Mouse (Mus musculus): ENCODE results near the gene Wnk2.

Wnk2 gene

GRCm38 (mm10) chr13:49178839-49179585 lies 31.2 kb upstream of the Wnk2 start:
- DNase-seq (ENCODE audit: low read depth, low spot score) = no peak

DNA sequence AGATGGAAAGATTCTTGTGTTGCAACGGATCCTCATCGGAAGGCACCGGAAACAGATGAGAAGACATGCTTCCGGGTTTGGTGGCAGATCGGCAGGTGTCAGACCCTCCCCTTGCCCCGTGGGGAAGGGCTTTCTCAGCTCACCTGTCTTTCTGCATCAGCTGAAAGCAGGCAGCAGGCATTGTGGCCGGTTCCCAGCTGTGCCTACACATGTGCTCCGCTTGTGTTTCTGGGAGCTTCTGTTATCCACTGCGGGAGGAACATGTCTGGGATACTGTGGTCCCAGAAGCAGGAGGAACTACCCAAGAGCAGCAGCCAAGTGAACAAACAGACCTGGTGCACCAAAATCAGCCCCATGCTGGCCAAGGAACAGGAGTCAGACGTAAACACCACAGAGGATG lies 27.7 kb upstream of the Wnk2 start:
- DNase-seq (ENCODE audit: low read depth, low spot score) = no peak

DNA sequence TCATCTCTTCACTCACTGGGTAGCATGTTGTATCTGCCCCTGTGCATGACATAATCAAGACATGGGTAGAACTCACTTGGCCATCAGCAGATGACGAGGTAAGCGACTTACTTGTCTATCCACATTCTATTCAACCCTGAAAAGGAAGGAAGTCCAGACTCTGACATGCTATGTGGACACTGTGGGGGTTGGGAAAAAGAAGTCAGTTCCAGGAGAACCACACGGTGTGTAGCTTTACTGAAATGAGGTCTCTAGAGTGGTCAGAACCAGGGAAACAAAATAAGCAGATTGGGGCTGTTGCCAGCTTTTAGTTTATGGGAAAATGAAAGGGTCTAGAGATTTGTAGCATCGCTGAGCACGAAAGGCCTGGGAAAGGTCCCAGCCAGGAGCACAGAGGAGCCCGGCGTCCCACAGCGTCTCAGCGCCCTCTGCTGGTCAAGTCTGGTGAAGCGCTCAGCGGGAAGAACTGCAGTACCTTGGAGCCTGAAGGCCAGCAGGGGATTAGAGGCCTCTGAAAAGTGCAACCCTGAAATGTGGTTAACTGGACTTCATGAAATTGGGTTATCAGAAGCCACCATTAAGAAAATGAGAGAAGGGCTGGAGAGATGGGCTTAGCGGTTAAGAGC lies 25.3 kb upstream of the Wnk2 start:
- DNase-seq (ENCODE audit: low read depth, low spot score) = peak; percentile 83

DNA sequence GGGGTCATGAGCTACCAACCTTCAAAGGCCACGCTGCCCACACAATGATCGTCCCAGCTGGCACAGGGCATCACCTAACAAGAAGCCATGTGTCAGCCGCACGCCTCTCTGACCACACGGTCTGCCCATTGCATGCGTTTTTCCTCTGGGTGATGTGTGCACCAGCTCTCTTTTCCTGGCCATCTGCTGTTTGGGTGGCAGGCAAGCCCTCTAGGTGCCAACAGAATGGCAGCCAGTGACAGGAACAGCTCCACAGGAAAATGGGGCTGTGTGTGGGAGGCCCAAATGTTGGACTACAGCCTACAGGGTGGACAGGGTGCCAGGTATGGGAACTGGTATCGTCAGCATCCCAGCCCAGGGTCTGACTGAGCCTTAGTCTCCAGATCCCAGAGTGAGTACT lies 24.5 kb upstream of the Wnk2 start:
- DNase-seq (ENCODE audit: low read depth, low spot score) = no peak

GRCm38 (mm10) chr13:49171729-49172128 lies 23.9 kb upstream of the Wnk2 start:
- DNase-seq (ENCODE audit: low read depth, low spot score) = no peak

DNA sequence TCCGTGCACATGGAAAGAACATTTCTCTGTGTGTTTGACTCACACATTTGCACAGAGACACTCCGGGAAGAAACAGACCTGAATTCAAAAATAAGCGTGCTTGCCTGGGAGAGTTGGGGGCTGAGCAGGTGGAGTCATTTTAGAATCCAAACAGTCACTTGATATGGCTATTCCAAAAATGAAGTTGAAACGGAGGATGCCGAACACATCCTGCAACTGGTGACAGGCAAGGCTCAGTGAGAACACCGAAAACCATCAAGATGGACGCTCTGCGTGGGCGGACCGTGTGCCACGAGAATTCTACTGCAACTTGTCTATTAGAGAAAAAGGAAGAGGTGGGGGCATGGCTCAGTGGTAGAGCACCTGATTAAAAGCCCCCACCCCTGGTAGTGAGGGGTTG lies 22.8 kb upstream of the Wnk2 start:
- no peak for DNase-seq (ENCODE audit: low read depth, low spot score)

DNA sequence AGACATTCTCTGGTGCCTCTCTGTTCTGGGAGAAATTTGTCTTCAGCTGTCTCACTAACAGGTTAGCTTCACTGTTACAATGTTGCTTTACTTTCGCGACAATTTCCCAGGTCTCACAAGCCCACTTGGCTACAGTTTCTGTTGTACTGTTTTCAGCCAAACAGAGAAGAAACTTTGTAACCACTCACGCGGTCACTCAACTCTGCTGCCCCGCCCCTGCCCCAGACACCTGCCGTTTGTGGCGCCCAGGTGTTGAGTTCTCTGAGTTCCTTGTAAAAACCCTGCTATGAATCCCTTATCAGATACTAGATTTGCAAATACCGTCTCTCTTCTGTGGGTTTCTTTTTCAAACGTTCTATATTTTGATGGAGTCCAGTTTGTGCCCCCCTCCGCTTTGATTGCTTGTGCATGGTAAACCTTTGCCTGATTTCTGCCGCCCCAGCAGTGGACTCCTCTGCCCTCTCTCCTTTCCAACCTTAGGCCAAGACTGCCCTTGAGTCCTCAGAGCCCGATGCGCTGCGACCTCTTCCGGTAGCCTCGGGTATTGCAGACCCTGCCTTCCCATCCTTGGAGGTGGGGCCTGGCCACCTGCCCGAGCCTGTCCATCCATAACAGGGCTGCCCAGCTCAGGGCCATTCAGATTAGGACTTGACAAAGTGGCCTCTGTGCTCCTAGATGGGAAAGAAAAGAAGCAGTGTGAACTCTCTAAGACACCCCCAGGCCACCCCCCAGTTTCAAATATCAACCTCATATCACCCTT lies 21.8 kb upstream of the Wnk2 start:
- DNase-seq (ENCODE audit: low read depth, low spot score) = peak; percentile 70

DNA sequence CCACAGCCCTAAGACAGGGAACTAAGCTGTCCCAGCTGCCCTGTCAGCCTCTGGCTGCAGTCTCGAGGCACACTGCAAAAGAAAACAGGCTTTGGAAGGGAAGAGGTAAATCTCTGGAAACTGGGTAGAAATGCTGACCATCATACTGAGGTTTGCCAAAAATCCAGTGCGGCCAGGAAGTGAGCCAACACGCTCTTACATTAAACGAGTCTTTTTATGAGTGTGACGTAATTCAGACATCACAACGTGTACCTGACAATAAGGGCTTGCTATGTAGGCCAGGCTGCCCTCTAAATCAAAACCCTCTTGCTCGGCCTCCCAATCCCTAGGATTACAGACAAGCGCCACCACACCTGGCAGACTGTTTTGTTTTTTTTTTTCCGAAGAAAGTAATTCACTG lies 19.3 kb upstream of the Wnk2 start:
- DNase-seq (ENCODE audit: low read depth, low spot score) = no peak

DNA sequence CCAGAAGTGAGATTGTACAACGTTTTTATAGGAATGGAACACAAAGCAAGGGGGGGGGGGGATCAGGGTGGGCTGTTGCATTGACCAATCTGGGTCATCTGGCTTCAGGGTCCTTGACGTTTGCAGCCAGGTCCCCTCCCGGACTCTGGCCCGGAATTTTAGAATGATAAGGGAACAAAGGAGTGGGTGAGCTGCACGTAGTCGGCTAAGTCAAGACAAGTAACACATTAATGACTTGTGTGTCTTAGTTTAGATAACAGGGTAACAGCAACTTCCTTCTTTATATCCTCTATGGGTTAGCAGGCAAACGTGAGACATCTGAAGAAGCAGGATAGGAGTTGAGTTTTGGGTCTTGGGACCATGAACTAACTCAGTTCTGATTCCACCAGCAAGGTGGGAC lies 15.8 kb upstream of the Wnk2 start:
- DNase-seq (ENCODE audit: low read depth, low spot score) = no peak

DNA sequence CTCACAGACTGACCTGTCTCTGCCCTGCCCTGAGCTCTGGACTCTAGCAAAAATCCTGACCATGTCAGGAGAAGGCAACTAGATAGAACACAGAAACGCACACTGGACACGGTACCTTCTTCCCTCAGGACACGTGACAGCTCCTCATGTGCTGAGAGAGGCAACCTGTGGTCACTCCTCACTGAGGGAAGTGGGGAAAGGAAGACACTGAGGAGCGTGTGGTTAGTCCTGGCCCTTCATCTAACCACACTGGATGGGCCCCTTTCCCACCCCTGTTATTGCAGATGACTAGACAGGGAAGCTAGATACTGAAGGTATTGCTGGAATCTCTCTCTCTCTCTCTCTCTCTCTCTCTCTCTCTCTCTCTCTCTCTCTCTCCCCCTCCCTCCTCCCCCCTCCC lies 14.9 kb upstream of the Wnk2 start:
- DNase-seq (ENCODE audit: low read depth, low spot score) = no peak

DNA sequence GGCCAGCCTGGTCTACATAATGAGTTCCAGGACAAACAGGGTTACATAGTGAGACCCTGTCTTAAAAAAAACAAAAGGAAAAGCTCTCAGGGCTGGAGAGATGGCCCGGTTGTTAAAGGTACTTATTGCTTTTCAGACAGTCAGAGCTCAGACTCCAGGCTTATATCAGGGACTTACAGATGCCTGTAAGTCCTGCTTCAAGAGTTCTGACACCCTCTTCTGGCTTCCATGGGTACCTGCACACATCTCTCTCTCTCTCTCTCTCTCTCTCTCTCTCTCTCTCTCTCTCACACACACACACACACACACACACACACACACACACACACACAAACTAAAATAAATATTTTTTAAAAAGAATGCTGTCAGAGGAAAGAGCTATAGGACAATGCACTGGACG lies 13.4 kb upstream of the Wnk2 start:
- DNase-seq (ENCODE audit: low read depth, low spot score) = no peak

DNA sequence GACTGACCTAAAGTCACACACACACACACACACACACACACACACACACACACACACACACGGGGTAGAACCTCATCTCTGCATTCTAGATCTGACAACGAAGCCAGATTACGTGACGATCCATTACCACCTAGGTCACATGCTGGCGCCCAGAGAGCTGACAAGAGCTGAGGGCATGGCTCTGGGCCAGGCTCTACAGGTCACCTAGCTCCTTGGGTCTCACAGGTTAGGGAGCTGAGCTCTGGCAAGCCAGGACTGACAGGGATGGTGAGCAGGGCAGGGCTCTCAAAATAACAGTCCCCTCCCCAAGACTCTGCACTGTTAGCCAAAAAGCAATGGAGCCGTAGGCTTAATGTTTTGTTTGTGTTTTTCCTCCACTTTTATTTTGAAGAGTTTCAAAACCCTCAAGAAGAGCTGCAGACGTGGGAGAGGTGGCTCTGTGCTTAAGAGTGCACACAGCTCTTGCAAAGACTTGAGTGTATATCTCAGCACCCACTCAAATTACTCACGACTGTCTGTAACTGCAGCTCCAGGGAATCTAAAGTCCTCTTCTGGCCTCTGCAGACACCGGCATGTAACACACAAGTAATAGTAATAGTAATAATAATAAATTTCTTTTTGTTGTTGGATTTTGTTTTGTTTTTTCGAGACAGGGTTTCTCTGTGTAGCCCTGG lies 10.4 kb upstream of the Wnk2 start:
- DNase-seq (ENCODE audit: low read depth, low spot score) = no peak

DNA sequence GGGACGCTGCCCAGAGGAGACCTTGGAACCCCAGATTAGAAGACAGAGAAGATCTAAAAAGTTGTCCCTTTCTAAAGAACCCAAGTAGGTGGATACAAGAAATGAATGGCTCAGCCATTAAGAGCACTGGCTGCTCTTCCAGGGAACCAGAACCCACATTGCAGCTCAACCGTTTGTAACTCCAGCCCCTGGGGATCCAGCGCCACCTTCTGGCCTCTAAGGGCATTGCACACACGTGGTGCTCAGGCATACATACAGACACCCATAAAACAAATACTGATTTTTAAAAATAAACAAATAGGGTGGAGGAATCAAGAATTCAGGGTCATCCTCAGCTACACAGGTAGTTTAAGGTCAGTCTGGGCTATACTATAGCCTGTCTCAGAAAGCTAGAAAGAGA lies 8.8 kb upstream of the Wnk2 start:
- DNase-seq (ENCODE audit: low read depth, low spot score) = peak; percentile 63

- no peak for DNase-seq (ENCODE audit: low read depth, low spot score)
These were observed 6.8 kb upstream of the Wnk2 start for GRCm38 (mm10) chr13:49154621-49155020.

DNA sequence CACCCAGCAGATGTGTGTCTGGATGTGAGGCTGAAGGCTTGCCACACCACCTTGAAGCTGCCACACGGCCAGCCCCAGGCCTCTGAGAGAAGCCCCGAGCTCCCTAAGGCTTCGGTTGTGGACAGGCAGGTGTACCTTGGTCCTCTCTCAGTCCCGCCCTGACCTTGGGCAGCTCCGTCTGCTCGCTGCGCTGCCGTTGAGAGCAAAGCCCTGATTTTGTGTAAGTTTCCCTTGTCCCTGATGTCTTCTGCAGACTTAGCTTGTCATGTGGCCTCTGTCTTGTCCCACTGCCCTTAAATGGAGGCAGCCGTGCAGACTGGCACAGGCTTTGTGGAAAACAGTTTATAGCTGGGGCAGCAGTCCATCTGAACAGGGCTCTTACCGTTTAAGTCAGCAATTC lies 6.2 kb upstream of the Wnk2 start:
- DNase-seq (ENCODE audit: low read depth, low spot score) = no peak

DNA sequence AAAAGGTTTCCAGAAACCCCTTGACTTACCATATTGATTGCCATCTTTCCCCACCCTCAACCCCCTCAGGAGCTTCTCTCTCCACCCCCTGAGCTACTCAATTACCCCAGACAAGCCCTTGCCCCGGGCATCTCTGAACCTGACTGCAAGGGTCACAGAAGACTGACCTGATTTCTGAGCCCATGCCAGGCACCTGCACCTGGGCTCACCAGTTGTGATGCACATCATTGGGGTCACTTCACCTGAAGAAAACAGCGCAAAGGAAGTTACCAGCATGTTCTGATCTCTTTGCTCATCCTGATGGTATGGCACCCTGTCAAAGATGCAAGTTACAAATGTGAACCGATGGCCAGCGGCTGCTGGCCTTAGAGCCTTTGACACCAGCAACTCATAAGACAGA lies 873 bp upstream of the Wnk2 start:
- no peak for DNase-seq (ENCODE audit: low read depth, low spot score)

DNA sequence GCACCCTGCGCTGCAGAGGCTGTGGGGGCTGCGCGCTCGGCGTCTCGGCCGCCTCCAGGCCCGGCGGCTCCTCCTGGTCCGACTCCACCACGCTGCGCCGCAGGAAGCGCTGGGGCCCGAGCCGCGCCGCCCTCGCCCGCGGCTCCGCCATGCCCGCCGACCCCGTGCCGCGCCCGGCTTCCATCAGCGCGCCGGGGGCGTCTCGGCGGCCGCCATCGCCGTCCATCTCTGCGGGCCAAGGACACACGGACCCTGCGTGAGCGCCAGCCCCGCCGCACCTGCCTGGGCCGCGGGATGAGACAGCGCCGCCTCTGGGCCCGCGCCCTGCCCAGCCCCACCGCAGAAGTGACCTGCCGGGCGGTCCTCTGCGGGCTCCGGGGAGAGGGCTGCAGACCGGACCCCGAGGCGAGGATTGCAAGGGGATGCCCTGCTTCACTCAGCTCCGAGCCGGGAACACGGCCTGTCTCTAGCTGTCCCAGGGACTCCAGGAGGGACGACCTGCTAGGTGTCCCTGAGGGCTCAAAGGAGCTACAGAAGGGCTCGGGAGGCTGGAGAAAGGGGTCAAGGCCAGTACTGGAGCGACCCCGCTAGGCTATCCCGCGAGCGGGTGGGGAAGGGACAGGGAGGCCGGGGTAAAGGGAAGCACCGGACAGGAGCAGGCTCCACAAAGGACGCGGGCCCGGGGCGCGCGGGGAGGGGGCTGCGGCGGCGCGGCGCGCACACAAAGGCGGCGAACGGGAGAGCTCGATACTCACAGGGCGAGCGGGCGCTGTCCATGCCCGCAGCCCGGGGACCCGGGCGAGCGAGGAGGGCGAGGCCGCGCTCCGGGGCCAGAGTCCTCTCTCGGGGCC lies 582 bp downstream of the Wnk2 start:
- peak; percentile 54 for DNase-seq (ENCODE audit: low read depth, low spot score)

DNA sequence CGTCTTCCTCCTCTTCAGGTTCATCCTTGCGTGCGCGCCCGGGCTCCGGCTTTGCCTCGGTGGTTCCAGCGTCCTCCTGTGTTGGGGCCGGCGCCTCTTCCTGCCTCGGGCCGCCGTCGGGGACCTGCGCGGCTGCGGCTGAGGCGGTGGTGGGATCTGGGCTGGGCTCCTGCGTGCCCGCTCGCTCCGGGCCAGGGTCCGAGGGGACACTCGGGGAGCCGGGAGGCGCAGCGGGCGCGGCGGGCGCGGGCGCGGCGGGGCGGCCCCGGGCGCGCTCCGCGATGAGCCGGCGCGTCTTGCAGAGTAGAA lies 1.2 kb downstream of the Wnk2 start:
- DNase-seq (ENCODE audit: low read depth, low spot score) = no peak

DNA sequence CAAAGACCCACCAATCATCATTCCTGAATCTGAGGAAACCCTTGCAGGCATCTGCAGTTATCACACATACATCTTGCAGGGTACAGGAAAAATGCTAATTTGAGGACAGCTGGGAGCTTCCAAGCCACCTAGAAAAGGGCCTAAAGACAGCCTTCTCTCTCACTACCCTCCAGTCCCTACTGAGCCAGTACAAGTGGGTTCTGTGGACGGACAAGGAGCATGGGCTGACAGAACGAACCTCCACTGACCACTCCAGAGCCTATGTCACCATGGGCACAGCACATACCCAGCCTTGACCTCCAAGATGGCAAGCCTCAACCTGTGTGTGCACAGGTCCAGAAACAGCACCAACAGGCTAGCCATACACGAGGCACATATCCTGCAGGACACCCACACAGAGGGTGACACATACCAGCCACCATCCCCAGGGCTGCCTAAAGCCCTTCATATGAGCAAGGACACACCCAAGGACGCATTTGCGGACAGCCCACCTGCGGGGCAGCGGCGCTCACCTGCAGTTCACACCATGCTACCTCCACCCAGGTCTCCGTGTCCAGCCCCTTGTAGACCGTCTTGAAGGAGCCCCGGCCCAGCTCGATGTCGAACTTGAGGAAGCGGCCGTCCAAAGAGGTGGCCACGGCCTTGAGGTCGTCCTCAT lies 1.6 kb downstream of the Wnk2 start:
- peak; percentile 35 for DNase-seq (ENCODE audit: low read depth, low spot score)

DNA sequence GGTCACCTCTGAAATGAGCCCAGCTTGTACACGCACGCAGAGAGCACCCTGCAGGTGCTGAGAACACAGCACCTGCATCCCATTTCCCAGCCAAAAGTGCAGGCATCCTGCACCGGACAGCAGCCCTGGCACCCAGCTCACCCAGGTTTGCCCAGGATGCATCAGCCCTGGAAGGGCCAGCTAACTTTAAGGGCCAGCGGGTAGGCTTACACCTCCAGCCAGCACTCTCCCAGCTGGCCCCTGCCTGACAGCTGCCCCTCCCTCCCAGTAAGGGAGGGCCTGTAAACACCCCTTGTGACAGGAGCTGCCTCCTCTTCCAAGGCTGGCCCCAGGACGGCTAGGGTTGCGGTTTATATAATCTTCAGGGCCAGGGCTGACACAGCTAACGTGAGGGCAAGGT lies 2.4 kb downstream of the Wnk2 start:
- no peak for DNase-seq (ENCODE audit: low read depth, low spot score)

DNA sequence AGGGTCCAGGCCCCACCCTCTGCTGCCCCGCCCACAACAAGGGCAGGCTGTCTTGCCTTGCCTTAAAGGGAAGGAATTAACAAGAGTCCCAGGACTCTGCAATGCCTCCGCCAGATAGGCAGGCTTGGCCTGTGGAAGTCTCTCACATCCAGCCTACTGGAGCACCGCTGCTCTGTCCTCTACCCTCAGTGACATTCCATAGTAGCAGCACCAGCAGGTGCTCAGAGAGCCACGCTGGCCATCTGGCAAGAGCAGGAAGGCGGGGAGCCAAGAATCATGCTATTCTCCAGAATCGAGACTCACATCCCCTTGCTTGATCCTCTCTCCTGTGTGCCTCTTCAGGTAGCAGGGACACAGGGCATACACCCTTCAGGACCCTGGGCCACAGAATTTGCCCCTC lies 3.4 kb downstream of the Wnk2 start:
- no peak for DNase-seq (ENCODE audit: low read depth, low spot score)
